Mouse (Mus musculus) midbrain, embryonic 11.5 days (tissue): ENCODE results near the gene Atg4c. TPM values are rescaled to one million over a fixed set of nuclear protein-coding genes. Genes with fewer than 3 reads are reported as not detected.

Experiments
- ATAC-seq: fragments of 200-750 bp; cut with Nextera tagmentation; 2 replicates; pipeline ENCODE4 v1.8.0; 2017; ENCODE audit warnings: moderate TSS enrichment, moderate library complexity; ENCODE audit not compliant: low FRiP score
- DNase-seq: peaks from one replicate; pipeline ENCODE4 v3.0.0; 2015; ENCODE audit warnings: low spot score; ENCODE audit errors: missing footprints
- H3K27ac ChIP-seq: fragments of 300-500 bp; sonication (generic); 2 replicates; pipeline ENCODE4 v1.5.1; 2014; ENCODE audit warnings: low read depth, low read length
- H3K27me3 ChIP-seq: fragments of 300-500 bp; sonication (generic); 2 replicates; pipeline ENCODE4 v1.6.1; 2014; ENCODE audit warnings: mild to moderate bottlenecking, low read length, moderate library complexity, mixed read lengths; ENCODE audit not compliant: control insufficient read depth, insufficient read depth
- H3K36me3 ChIP-seq: fragments of 300-500 bp; sonication (generic); 2 replicates; pipeline ENCODE4 v1.6.1; 2014; ENCODE audit warnings: mild to moderate bottlenecking, low read length, moderate library complexity, mixed read lengths; ENCODE audit not compliant: control insufficient read depth, insufficient read depth
- H3K4me1 ChIP-seq: fragments of 300-500 bp; sonication (generic); 2 replicates; pipeline ENCODE4 v1.6.1; 2014; ENCODE audit warnings: low read length; ENCODE audit not compliant: control insufficient read depth, insufficient read depth
- H3K4me2 ChIP-seq: fragments of 300-500 bp; sonication (generic); 2 replicates; pipeline ENCODE4 v1.6.1; 2014; ENCODE audit warnings: mild to moderate bottlenecking, moderate library complexity
- H3K4me3 ChIP-seq: fragments of 300-500 bp; sonication (generic); 2 replicates; pipeline ENCODE4 v1.5.1; 2014; ENCODE audit warnings: low read depth, low read length
- H3K9ac ChIP-seq: fragments of 300-500 bp; sonication (generic); 2 replicates; pipeline ENCODE4 v1.6.1; 2014; ENCODE audit warnings: low read length
- H3K9me3 ChIP-seq: fragments of 300-500 bp; sonication (generic); 2 replicates; pipeline ENCODE4 v1.6.1; 2016; ENCODE audit warnings: low read length; ENCODE audit not compliant: control insufficient read depth
- WGBS: fragments of 180-500 bp; shearing (Covaris S2); extraction: QIAGEN DNeasy Blood & Tissue Kit; methylation state at CpG from one replicate; pipeline ENCODE4 v1.1.7; 2014; 5-methylcytosine and 5-hydroxymethylcytosine counted together
- polyA plus RNA-seq: library from polyadenylated mRNA; unstranded; fragments of >200 nt; fragmentation: Nextera tagmentation; extraction: Ambion mirVana; gene quantifications from 2 replicates; pipeline ENCODE4 v1.2.1, GENCODE M21; 2014

Gene Atg4c
- polyA plus RNA-seq, 1 experiment from 2014 or later: 13.7 TPM

DNA sequence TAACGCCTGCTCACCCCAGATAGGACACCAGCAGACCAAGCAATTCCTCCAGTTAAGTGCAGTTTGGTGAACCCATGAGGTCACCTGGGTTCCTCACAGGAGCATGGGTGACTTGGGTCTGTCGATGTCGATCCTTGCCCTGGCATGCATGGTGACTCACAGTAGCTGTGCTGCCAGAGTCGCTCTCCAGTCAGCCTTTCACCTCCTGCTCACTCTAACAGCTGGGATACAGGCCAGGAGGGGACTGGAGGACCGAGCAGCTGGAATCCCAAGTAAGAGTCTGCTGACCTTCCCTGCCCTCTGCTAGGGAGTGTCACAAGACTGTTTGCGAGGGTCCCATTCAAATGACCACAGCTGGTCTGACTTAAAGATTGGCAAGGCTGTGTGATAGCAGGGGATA lies 33.5 kb downstream of the Atg4c start:
- H3K9ac ChIP-seq: no peak overlapping the region
- no peak overlapping the region for H3K27ac ChIP-seq
- no peak for ATAC-seq
- no peak for DNase-seq
- H3K4me2 ChIP-seq: no peak overlapping the region
- H3K4me1 ChIP-seq: no peaks in the 10 kb centered on the region
- H3K36me3 ChIP-seq: no peaks in the 10 kb centered on the region
- H3K9me3 ChIP-seq: no peaks in the 10 kb centered on the region
- WGBS: 83% methylated on average over 6 of the region's 6 CpGs
- H3K4me3 ChIP-seq: no peak overlapping the region
- no peaks in the 10 kb centered on the region for H3K27me3 ChIP-seq

DNA sequence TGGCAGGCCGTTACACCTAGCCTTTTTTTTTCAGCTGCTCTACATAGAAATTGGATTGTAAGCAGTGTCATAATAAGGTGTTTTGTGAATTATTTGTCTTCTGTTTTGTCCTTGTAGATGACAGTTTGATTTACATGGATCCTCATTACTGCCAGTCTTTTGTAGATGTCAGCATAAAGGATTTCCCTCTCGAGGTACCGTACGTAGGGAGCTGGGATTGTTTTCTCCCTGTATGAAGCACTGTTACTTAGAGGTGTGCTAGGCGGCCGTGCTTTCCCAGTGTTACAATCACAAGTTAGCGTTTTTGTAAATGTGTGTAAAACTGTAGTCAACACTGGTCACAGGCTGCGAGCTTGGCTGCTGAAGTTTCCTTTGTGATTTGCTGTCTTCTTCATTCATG lies 35.6 kb downstream of the Atg4c start:
- H3K9ac ChIP-seq: no peak overlapping the region
- WGBS: 89% methylated on average over 8 of the region's 8 CpGs
- H3K27ac ChIP-seq: no peak overlapping the region
- no peak overlapping the region for H3K4me2 ChIP-seq
- DNase-seq: no peak
- H3K27me3 ChIP-seq: no peaks in the 10 kb centered on the region
- no peaks in the 10 kb centered on the region for H3K36me3 ChIP-seq
- no peaks in the 10 kb centered on the region for H3K9me3 ChIP-seq
- no peak overlapping the region for H3K4me3 ChIP-seq
- no peak for ATAC-seq
- H3K4me1 ChIP-seq: no peaks in the 10 kb centered on the region

DNA sequence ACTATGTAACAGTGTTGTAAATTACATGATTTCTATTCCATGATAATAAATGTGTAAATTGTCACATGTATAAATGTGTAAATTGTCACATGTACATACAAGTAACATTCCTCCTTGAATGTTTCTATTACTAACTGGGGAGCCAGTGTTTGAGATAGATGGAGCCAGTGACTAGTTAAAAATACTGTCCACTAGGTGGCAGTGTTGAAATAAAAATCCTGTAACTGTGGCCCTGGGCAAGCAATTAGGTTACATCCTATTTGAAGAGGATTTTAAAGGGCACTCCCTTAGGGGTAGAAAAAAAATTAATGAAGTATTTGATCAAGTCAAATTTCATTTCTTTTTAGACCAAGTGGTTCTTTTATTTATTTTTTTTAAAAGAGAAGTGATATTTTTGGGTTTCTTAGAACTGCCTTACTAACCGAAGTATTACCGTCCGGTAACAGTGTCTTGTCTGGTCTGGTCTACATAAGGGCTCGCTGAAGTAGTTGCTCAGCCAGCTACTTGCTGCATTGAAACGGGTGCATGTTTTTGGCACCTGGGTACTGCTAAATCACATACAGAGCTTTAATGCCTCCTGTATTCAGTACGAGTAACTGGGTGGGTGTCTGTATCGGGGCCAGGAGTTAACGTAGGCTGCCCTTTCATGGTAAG lies 41.6 kb downstream of the Atg4c start:
- WGBS: 93% methylated on average over 8 of the region's 8 CpGs
- Histone ChIP-seq H3K4me2 (no peak overlapping the region), H3K9ac (no peak overlapping the region), H3K27ac (no peak overlapping the region), H3K9me3 (no peaks in the 10 kb centered on the region), H3K4me3 (no peak overlapping the region), H3K4me1 (no peaks in the 10 kb centered on the region), H3K36me3 (no peaks in the 10 kb centered on the region), H3K27me3 (no peaks in the 10 kb centered on the region)
- ATAC-seq (no peak), DNase-seq (peak; percentile 92)

DNA sequence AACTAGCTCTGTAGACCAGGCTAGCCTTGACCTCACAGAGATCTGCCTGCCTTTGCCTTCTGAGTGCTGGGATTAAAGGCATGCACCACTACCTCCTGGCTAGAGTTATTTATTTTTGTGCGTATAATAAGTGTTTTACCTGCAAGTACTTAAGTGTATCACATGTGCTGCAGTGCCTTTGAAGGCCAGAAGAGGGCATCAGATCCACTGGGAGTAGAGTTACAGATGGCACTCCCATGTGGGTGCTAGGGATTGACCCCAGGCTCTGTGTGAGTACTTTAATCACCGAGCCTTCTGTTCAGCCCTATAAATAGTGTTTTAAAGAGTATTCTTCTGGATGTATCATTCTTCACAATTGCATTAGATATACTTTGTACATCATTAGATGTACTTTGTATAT lies 44.6 kb downstream of the Atg4c start:
- ATAC-seq: no peak
- peaks cover 2% of the 10 kb centered on the region; the same call in 1 of the 2 replicates for H3K36me3 ChIP-seq
- WGBS: 93% methylated on average over 2 of the region's 2 CpGs

DNA sequence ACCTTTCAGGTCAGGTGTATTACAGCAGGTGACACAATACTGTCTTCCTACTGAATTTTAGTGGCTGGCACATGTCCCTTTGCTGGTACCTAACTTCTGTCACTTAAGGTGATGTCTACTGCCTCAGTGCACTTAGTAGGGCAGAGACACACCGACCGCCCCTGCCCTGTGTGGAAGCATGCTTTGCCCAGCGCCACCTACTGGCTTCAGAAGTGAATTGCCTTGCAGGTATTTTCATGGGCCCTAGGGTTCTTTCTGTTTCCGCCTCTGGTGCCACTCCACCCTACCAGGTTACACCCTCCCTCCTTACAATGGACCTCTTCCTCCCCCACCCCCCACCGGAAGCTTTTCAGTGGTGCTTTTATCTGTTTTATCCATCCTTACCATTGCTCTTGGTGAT lies 47.9 kb downstream of the Atg4c start:
- Histone ChIP-seq H3K36me3 (peaks cover 2% of the 10 kb centered on the region; the same call in 1 of the 2 replicates), H3K4me2 (no peak overlapping the region), H3K4me1 (no peaks in the 10 kb centered on the region), H3K9me3 (no peaks in the 10 kb centered on the region), H3K4me3 (no peak overlapping the region), H3K27me3 (no peaks in the 10 kb centered on the region), H3K27ac (no peak overlapping the region), H3K9ac (no peak overlapping the region)
- 46% methylated on average over 5 of the region's 5 CpGs for WGBS
- no peak for ATAC-seq
- DNase-seq: no peak

More for the DNA sequence above, 44.6 kb downstream of the Atg4c start:
- H3K9me3 ChIP-seq: no peaks in the 10 kb centered on the region
- DNase-seq: no peak
- no peak overlapping the region for H3K27ac ChIP-seq
- no peaks in the 10 kb centered on the region for H3K4me1 ChIP-seq
- H3K4me2 ChIP-seq: no peak overlapping the region
- no peak overlapping the region for H3K9ac ChIP-seq
- H3K4me3 ChIP-seq: no peak overlapping the region
- H3K27me3 ChIP-seq: no peaks in the 10 kb centered on the region

DNA sequence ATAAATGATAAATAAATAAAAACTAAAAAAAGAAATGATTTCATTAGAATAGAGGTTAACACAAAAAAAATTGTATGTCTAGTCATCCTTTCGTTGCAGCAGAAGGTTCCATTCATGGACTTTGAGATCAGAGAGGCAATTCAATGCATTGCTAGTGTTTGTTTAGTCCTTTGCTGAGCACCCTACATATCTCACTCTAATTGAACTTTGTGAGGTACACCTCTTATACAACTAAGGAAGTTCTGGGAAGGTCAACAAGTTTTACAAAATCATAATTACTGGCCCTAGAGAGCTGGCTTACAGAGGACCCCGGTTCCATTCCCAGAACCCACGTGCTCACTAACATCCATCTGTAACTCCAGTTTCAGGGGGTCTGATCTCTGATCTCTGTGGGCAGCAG lies 55.6 kb downstream of the Atg4c start:
- H3K36me3 ChIP-seq: no peaks in the 10 kb centered on the region
- no peak overlapping the region for H3K4me2 ChIP-seq
- no peaks in the 10 kb centered on the region for H3K27me3 ChIP-seq
- H3K27ac ChIP-seq: no peak overlapping the region
- peak; percentile 72 for DNase-seq
- no peaks in the 10 kb centered on the region for H3K9me3 ChIP-seq
- WGBS: 92% methylated on average over 3 of the region's 3 CpGs
- ATAC-seq: no peak
- no peak overlapping the region for H3K4me3 ChIP-seq
- no peaks in the 10 kb centered on the region for H3K4me1 ChIP-seq
- no peak overlapping the region for H3K9ac ChIP-seq

DNA sequence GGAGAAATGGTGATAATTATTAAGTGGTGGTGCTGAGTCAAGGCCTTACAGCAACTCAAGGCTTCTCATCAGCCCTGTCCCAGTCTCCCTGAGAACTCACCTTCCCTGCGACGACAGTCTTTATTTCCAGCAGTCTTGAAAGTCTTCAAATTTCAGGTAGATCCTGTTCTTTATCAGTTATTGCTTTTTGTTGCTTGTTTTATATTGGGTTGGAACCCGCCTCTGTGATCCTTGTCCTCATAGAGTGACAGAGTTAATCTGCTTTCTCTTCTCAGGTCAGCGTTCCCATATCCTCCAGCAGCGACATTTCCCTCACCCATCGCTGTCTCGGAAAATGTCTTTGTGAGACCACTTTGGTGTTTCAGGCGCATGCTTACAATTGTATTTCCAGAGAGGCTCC lies 56.1 kb downstream of the Atg4c start:
- ATAC-seq (no peak), DNase-seq (no peak)
- H3K4me3 ChIP-seq: no peak overlapping the region
- no peaks in the 10 kb centered on the region for H3K4me1 ChIP-seq
- H3K27ac ChIP-seq: no peak overlapping the region
- H3K36me3 ChIP-seq: no peaks in the 10 kb centered on the region
- H3K27me3 ChIP-seq: no peaks in the 10 kb centered on the region
- 89% methylated on average over 8 of the region's 8 CpGs for WGBS
- no peak overlapping the region for H3K4me2 ChIP-seq
- H3K9ac ChIP-seq: no peak overlapping the region
- no peaks in the 10 kb centered on the region for H3K9me3 ChIP-seq

DNA sequence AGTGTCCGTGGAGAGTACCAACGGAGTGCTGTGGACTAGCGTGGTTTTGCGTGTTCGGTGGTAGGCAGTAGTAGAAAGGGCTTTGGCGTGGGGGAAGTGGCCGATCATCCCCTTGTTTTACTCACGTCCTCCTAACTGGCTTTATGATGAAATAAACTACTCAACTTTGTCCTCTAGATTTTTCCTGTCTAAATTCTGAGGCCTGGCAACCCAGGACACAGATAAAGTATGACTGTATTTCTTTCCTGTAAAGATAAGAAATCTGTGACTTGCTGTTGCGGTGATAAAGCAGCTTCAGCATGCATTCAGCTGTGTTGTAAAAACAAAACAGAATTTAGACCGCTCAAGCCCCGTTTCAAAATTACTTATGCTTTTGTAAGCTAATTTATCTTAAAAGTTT lies 59.2 kb downstream of the Atg4c start:
- H3K4me3 ChIP-seq: no peak overlapping the region
- DNase-seq (no peak), ATAC-seq (no peak)
- WGBS: 97% methylated on average over 11 of the region's 11 CpGs
- no peaks in the 10 kb centered on the region for H3K4me1 ChIP-seq
- no peaks in the 10 kb centered on the region for H3K27me3 ChIP-seq
- H3K27ac ChIP-seq: no peak overlapping the region
- no peak overlapping the region for H3K9ac ChIP-seq
- H3K36me3 ChIP-seq: no peaks in the 10 kb centered on the region
- H3K9me3 ChIP-seq: no peaks in the 10 kb centered on the region
- no peak overlapping the region for H3K4me2 ChIP-seq

DNA sequence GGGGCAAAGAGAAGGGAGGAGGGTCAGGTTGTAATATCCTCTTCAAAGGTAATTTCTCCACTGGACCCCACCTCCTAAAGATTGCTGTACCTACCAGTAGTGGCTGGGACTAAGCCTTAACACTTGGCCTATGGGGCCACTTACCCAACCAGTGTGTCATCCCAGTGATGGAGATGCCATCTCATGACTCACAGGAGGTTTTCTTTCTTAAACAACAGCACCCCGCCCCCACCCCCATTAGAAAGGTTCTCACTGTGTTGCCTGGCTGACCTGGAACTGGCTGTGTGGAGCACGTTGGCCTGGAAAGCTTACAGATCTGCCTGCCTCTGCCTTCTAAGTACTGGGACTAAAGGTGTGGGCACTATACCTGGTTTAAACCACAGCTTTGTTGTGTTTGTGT lies 69.5 kb downstream of the Atg4c start:
- Histone ChIP-seq H3K27me3 (no peaks in the 10 kb centered on the region), H3K4me2 (no peak overlapping the region)
- 89% methylated on average over 2 of the region's 2 CpGs for WGBS

More for the DNA sequence above, 69.5 kb downstream of the Atg4c start:
- no peak for ATAC-seq
- Histone ChIP-seq H3K9me3 (no peaks in the 10 kb centered on the region), H3K4me1 (no peaks in the 10 kb centered on the region), H3K36me3 (no peaks in the 10 kb centered on the region), H3K4me3 (no peak overlapping the region), H3K27ac (no peak overlapping the region), H3K9ac (no peak overlapping the region)
- no peak for DNase-seq
